Mouse (Mus musculus) kidney, embryonic 14.5 days (tissue): ENCODE measurements around the gene Rapgef4. TPM values are rescaled to one million over a fixed set of nuclear protein-coding genes. Genes with fewer than 3 reads are reported as not detected.

Experiments
- ATAC-seq: fragments of 200-750 bp; cut with Nextera tagmentation; 2 replicates; pipeline ENCODE4 v1.8.0; 2017; ENCODE audit warnings: moderate number of reproducible peaks, mild to moderate bottlenecking, moderate TSS enrichment, moderate library complexity; ENCODE audit not compliant: low FRiP score, low TSS enrichment
- H3K27ac ChIP-seq: fragments of 300-500 bp; sonication (generic); 2 replicates; pipeline ENCODE4 v1.5.1; 2014; ENCODE audit warnings: low read depth, mild to moderate bottlenecking, low read length, moderate library complexity, mixed read lengths
- H3K27me3 ChIP-seq: fragments of 300-500 bp; sonication (generic); 2 replicates; pipeline ENCODE4 v1.6.1; 2014; ENCODE audit warnings: mild to moderate bottlenecking, low read length; ENCODE audit not compliant: control insufficient read depth, insufficient read depth
- H3K36me3 ChIP-seq: fragments of 300-500 bp; sonication (generic); 2 replicates; pipeline ENCODE4 v1.6.1; 2014; ENCODE audit warnings: low read length, mixed read lengths; ENCODE audit not compliant: control insufficient read depth, insufficient read depth
- H3K4me1 ChIP-seq: fragments of 300-500 bp; sonication (generic); 2 replicates; pipeline ENCODE4 v1.6.1; 2014; ENCODE audit warnings: low read length, mixed read lengths; ENCODE audit not compliant: control insufficient read depth, insufficient read depth
- H3K4me2 ChIP-seq: fragments of 300-500 bp; sonication (generic); replicated peaks from 2 replicates; pipeline ENCODE4 v1.6.1; 2014; ENCODE audit warnings: low read depth, mild to moderate bottlenecking, low read length
- H3K4me3 ChIP-seq: fragments of 300-500 bp; sonication (generic); 2 replicates; pipeline ENCODE4 v1.5.1; 2014; ENCODE audit warnings: mild to moderate bottlenecking, low read length
- H3K9ac ChIP-seq: fragments of 300-500 bp; sonication (generic); 2 replicates; pipeline ENCODE4 v1.6.1; 2014; ENCODE audit warnings: low read depth, mild to moderate bottlenecking, low read length, moderate library complexity
- H3K9me3 ChIP-seq: fragments of 300-500 bp; sonication (generic); 2 replicates; pipeline ENCODE4 v1.6.1; 2016; ENCODE audit warnings: low read length; ENCODE audit not compliant: control insufficient read depth
- WGBS: fragments of 180-500 bp; shearing (Covaris S2); extraction: QIAGEN DNeasy Blood & Tissue Kit; methylation state at CpG from one replicate; pipeline ENCODE4 v1.1.7; 2014; 5-methylcytosine and 5-hydroxymethylcytosine counted together
- polyA plus RNA-seq: library from polyadenylated mRNA; unstranded; fragments of >200 nt; fragmentation: Nextera tagmentation; extraction: Ambion mirVana; gene quantifications from 2 replicates; pipeline ENCODE4 v1.2.1, GENCODE M21; 2014

The Rapgef4 gene
- polyA plus RNA-seq, 1 experiment from 2014 or later, result 4.2 TPM

DNA sequence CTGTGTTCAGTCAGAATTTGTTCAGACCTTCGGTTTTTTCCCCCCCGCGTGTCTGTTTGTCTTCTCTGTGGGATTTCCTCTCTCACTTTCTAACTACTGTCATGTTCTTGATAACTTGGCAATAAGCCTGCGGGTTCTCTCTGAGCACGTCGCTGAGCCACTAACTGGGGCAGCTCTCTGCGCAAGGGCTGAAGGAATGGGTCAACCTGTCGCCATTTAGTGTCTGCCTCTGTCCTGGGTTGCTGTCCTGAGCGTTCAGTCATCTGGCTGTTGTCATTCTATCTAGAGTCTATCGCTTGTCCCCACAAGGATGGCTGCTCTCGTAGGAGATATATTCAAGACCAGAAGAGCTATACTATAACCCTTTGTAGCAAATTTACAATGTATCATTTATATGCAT is 107.8 kb downstream of the Rapgef4 start:
- WGBS, result 84% methylated on average over 11 of the region's 11 CpGs
- Histone ChIP-seq H3K4me1 (peaks cover 15% of the 10 kb centered on the region), H3K4me2 (no peak overlapping the region), H3K9ac (no peak overlapping the region), H3K4me3 (no peak overlapping the region), H3K27ac (no peak overlapping the region), H3K27me3 (no peaks in the 10 kb centered on the region), H3K9me3 (no peaks in the 10 kb centered on the region), H3K36me3 (no peaks in the 10 kb centered on the region)
- ATAC-seq, result no peak

DNA sequence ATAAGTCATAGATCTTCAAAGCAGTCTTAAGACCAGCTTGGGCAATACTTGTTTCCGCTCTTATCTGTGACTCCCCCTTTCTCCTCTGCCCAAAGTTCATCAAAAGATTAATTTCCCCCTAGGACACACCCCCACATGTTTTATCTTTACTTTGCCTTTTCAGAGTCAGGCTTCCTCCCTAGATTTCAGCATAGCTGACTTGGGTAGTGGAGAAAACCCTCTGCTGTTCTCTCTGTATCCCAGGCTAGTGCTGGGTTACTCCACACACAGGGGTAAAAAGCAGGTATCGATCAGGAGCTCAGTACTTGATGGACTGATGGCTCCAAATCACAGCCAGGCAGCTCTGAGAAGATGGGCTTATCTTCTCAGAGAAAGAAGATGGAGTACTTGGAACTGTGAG is 109.0 kb downstream of the Rapgef4 start:
- WGBS, result 73% methylated on average over 2 of the region's 2 CpGs
- no peak overlapping the region for H3K4me3 ChIP-seq
- no peak for ATAC-seq

DNA sequence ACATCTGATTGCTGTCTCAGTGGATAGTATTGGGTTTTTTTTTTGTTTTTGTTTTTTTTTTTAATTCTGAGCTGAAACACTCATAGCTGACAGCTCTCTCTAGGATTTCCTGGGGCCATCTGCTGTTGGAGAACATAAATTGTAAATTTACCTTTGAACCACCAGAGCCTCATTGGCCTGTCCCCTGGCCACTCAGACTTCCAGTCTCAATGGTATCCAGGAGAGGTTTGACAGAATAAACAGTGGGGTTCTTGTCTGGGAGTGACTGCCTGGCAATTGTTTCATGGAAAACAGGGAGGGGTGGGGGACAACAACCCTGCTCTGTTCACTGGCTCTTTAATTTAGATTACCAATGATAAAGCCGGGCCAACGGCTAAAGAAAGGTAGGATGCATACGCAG is 111.0 kb downstream of the Rapgef4 start:
- no peak overlapping the region for H3K4me3 ChIP-seq
- ATAC-seq, result no peak
- H3K9me3 ChIP-seq, result no peaks in the 10 kb centered on the region
- WGBS, result 32% methylated on average over 3 of the region's 3 CpGs
- peaks cover 26% of the 10 kb centered on the region for H3K4me1 ChIP-seq
- no peaks in the 10 kb centered on the region for H3K36me3 ChIP-seq
- no peak overlapping the region for H3K9ac ChIP-seq
- H3K4me2 ChIP-seq, result no peak overlapping the region
- no peak overlapping the region for H3K27ac ChIP-seq
- no peaks in the 10 kb centered on the region for H3K27me3 ChIP-seq

More for the DNA sequence above, 109.0 kb downstream of the Rapgef4 start:
- Histone ChIP-seq H3K9ac (no peak overlapping the region), H3K27me3 (no peaks in the 10 kb centered on the region), H3K36me3 (no peaks in the 10 kb centered on the region), H3K4me2 (no peak overlapping the region), H3K9me3 (no peaks in the 10 kb centered on the region), H3K4me1 (peaks cover 23% of the 10 kb centered on the region), H3K27ac (no peak overlapping the region)

DNA sequence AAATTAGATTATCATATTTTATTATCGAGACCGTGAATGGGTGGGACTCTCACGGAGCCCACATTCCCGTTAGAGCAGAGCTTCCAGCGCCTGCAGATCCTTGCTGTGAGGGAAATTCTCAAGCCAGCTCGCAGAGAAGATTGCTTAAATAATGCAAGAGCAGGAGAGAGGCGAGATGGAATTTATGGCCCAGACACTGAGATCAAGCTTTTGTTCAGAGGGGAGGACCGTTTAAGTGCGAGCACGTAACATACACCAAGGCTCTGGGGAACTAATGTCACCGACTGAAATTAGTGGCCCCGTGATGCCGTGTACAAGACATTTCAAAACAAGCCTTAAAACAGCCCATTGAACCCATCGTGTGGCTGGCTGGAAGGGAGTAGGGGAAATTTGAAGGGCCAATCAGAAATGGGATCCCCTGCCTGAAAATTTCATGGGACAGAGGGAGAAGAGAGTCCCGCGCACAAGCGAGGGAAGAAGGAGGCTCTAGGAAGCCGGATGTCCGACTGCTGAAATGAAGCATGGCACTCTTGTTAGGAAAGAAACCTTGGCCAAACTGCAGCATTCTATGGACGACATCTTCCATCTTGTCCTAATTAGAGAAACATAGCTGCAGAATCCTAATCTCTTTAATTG is 112.5 kb downstream of the Rapgef4 start:
- H3K36me3 ChIP-seq, result no peaks in the 10 kb centered on the region
- WGBS, result 25% methylated on average over 20 of the region's 20 CpGs
- H3K27me3 ChIP-seq, result no peaks in the 10 kb centered on the region
- no peaks in the 10 kb centered on the region for H3K9me3 ChIP-seq
- ATAC-seq, result peak; percentile 62
- H3K9ac ChIP-seq, result no peak overlapping the region
- peaks cover 26% of the 10 kb centered on the region for H3K4me1 ChIP-seq
- peak overlapping the region; percentile 19 for H3K4me3 ChIP-seq
- H3K27ac ChIP-seq, result peak overlapping the region; percentile 7; the same call in 1 of the 2 replicates
- peak overlapping the region; percentile 31 for H3K4me2 ChIP-seq

DNA sequence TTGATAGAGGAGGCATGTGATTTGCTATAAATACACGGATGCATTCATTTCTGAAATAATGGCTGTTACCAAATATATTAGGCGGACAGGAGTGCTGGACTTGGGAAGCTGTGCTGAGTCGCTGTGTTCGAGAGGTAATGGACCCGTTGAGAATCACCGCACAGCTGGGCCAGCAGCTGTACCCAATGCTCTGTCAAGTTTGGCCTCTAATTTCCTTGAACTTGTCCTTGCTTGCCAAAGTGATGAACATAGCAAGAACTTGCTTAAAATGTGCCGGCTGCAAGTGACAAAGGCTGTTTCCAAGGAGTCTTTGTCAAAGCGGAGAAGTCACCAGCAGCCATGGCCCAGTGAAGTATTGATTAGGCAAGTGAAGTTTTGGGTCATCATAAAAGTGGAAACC is 113.0 kb downstream of the Rapgef4 start:
- Histone ChIP-seq H3K9ac (no peak overlapping the region), H3K4me1 (peaks cover 26% of the 10 kb centered on the region), H3K27me3 (no peaks in the 10 kb centered on the region), H3K4me2 (peak overlapping the region; percentile 31; the same call in 1 of the 2 replicates), H3K27ac (peak overlapping the region; percentile 7; the same call in 1 of the 2 replicates), H3K9me3 (no peaks in the 10 kb centered on the region), H3K4me3 (no peak overlapping the region), H3K36me3 (no peaks in the 10 kb centered on the region)
- ATAC-seq, result 0 out of 2 replicates have a peak, but pooled peaks have one; percentile 64
- 76% methylated on average over 8 of the region's 8 CpGs for WGBS

DNA sequence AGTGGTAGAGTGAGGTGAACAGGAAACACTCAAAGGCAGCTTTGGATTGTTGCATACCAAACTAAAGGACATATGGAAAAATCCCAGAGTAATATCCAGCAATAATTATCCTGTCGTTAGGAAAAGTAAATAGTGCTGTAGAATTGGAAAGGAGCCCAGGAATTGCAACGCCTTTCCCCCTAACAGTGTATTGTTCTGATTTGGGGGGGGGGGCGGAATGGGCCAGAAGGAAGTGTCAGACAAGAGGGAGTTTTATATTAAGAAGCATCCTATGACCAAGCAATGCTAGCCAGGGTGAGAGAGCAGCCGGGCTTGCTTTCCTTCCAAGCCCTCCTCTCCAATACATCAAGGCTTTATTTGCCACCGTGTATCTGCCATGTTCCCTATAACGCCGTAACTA is 113.4 kb downstream of the Rapgef4 start:
- no peaks in the 10 kb centered on the region for H3K36me3 ChIP-seq
- H3K27me3 ChIP-seq, result no peaks in the 10 kb centered on the region
- no peaks in the 10 kb centered on the region for H3K9me3 ChIP-seq
- peaks cover 26% of the 10 kb centered on the region for H3K4me1 ChIP-seq
- H3K4me2 ChIP-seq, result no peak overlapping the region
- 69% methylated on average over 7 of the region's 7 CpGs for WGBS
- no peak overlapping the region; the same call in 1 of the 2 replicates for H3K27ac ChIP-seq
- H3K4me3 ChIP-seq, result no peak overlapping the region
- no peak overlapping the region for H3K9ac ChIP-seq
- ATAC-seq, result no peak

DNA sequence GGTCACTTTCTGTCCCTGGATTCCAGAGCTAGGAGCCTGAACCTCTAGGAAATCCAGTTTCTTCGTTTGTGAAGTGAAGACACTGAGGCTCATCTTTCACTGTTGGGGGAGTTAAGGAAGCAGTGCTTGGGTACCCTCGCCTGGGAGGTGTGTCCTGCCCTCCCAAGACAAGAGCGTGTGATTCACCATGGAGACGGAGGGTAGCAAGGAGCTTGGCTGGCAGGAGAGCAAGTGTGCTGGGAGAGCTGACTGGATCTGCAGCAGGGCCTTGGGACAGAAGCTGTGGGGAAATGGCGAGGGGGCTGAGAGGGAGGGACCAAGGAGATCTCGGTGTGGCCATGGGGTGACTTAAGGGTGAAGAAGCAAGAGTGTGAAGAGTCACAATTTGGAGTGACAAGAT is 114.0 kb downstream of the Rapgef4 start:
- Histone ChIP-seq H3K27ac (peak overlapping the region; percentile 30; the same call in 1 of the 2 replicates), H3K4me3 (no peak overlapping the region), H3K27me3 (no peaks in the 10 kb centered on the region), H3K9ac (no peak overlapping the region), H3K4me2 (no peak overlapping the region), H3K9me3 (no peaks in the 10 kb centered on the region), H3K4me1 (peaks cover 26% of the 10 kb centered on the region), H3K36me3 (no peaks in the 10 kb centered on the region)
- ATAC-seq, result no peak
- WGBS, result 26% methylated on average over 6 of the region's 6 CpGs

DNA sequence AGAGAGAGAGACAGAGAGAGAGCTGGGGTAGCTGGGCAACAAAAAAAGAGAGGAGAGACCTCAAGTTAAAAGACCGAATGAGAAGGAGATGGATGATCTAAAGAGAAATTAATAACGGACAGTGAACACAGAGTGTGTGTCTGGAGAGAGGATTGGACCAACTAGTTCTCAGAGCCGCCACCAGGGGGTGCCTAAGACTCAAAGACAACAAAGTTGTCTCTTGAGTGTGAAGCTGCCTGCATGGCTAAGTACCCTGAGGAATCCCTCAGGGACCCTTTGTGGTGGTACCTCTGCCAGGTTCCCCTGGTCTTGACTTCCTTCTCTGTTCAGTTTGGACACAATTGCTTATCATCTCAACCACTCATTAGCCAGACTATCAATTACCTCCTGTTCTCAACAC is 115.3 kb downstream of the Rapgef4 start:
- Histone ChIP-seq H3K9ac (no peak overlapping the region), H3K27ac (no peak overlapping the region), H3K4me3 (no peak overlapping the region), H3K4me2 (no peak overlapping the region), H3K9me3 (no peaks in the 10 kb centered on the region), H3K36me3 (no peaks in the 10 kb centered on the region), H3K27me3 (no peaks in the 10 kb centered on the region), H3K4me1 (peaks cover 26% of the 10 kb centered on the region)
- WGBS, result 28% methylated on average over 3 of the region's 3 CpGs
- no peak for ATAC-seq

DNA sequence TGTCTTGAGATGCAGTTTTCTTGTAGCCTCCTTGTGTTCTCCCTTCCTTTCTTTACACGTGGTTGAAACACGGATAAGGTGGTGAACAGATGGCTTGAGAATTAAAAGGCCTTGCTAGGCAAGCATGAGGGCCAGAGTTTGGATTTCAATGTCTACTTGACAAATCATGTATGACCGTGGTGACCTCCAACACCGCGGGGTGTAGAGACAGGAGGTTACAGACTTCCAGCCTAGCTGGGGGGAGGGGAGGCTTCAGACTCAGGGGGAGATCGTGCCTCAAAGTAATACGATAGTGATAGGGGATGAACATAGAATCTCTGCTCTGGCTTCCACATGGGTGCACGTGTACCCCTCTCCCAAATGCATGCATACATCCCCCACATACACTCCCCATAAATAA is 117.3 kb downstream of the Rapgef4 start:
- 86% methylated on average over 8 of the region's 8 CpGs for WGBS
- no peaks in the 10 kb centered on the region for H3K9me3 ChIP-seq
- no peak overlapping the region for H3K4me2 ChIP-seq
- no peak overlapping the region for H3K9ac ChIP-seq
- peaks cover 14% of the 10 kb centered on the region; the same call in 1 of the 2 replicates for H3K4me1 ChIP-seq
- no peak for ATAC-seq
- H3K36me3 ChIP-seq, result no peaks in the 10 kb centered on the region
- H3K27ac ChIP-seq, result no peak overlapping the region
- no peak overlapping the region for H3K4me3 ChIP-seq
- no peaks in the 10 kb centered on the region for H3K27me3 ChIP-seq
